ENCODE assay signal across 16 mouse cellular contexts in genomic region chr19:10781641-10782040, GRCm38 (mm10). TPM values are rescaled to one million over a fixed set of nuclear protein-coding genes. Genes with fewer than 3 reads are reported as not detected.
DNase-seq lines count a peak whose midpoint lies in the region; ATAC-seq and TF ChIP-seq lines count a peak whose summit lies in the region.
"Had no signal": no experiment of that assay in that cellular context is flagged by ENCODE, and none has a peak within 500 bp of the region (broad histone marks: within the 10 kb centered on the region; RNA-seq: fewer than 3 reads in every experiment).

No protein-coding gene starts in this region.

- H3K4me3 ChIP-seq in cortical plate, adult 2 months (ENCODE audit: insufficient read depth, low read length) = no peak overlapping the region
- no peak overlapping the region for H3K4me3 ChIP-seq in hindbrain, postnatal 0 days (ENCODE audit: low read length)
- H3K4me3 ChIP-seq: embryonic facial prominence, embryonic 13.5 days; forebrain, embryonic 13.5 days had no signal

- no peak for TF ChIP-seq CTCF in cortical plate, adult 2 months (IDR thresholded peaks at IDR 0.05; ENCODE audit: extremely low read depth, insufficient read depth, low read length)
- no peak for TF ChIP-seq CTCF in hindbrain, postnatal 0 days (IDR thresholded peaks at IDR 0.05; ENCODE audit: low read depth)

- H3K36me3 ChIP-seq in hindbrain, postnatal 0 days (ENCODE audit: insufficient read depth, low read length) = no peaks in the 10 kb centered on the region
- H3K36me3 ChIP-seq: embryonic facial prominence, embryonic 13.5 days had no signal

- H3K9ac ChIP-seq in hindbrain, postnatal 0 days (replicated peaks; ENCODE audit: low read length) = no peak overlapping the region
- H3K9ac ChIP-seq: embryonic facial prominence, embryonic 13.5 days; forebrain, embryonic 13.5 days had no signal

- TF ChIP-seq POLR2A in cortical plate, adult 2 months (IDR thresholded peaks at IDR 0.05; ENCODE audit: extremely low read depth, insufficient read depth, low read length) = no peak

- no peaks in the 10 kb centered on the region for H3K27me3 ChIP-seq in hindbrain, postnatal 0 days (ENCODE audit: insufficient read depth, low read length)
- H3K27me3 ChIP-seq: embryonic facial prominence, embryonic 13.5 days; forebrain, embryonic 13.5 days had no signal

- intact Hi-C loops in left cerebral cortex, postnatal 14 days (cut with DNase I) = no loop called here

- no peak for ATAC-seq in hindbrain, postnatal 0 days
- ATAC-seq in erythroblast, adult 5-6 weeks (replicated peaks; ENCODE audit: low FRiP score, poor library complexity, severe bottlenecking) = no peak
- ATAC-seq: forebrain, embryonic 13.5 days; hindbrain, embryonic 16.5 days; Patski had no signal

- DNase-seq in frontal cortex, postnatal 36 days (ENCODE audit: low spot score in 2 of 2) = peak; percentile 54 to 75
- DNase-seq in frontal cortex, postnatal 25 days (ENCODE audit: low spot score in 2 of 2) = no peak
- peak; percentile 57 to 71 for DNase-seq in left cerebral cortex, postnatal 14 days (ENCODE audit: low spot score in 2 of 2)
- no peak for DNase-seq in left cerebral cortex, adult 11 months (ENCODE audit: low spot score)
- DNase-seq in 3T3-L1 (ENCODE audit: low read depth, low spot score) = peak; percentile 72
- DNase-seq in hindbrain, postnatal 0 days (ENCODE audit: low spot score) = no peak
- DNase-seq: kidney, postnatal 14 days; layer of hippocampus, postnatal 36 days; thymus, postnatal 36 days had no signal

- H3K27ac ChIP-seq in cortical plate, adult 2 months (ENCODE audit: insufficient read depth, low read length) = peak overlapping the region; percentile 91
- no peak overlapping the region for H3K27ac ChIP-seq in hindbrain, postnatal 0 days
- H3K27ac ChIP-seq: embryonic facial prominence, embryonic 13.5 days; forebrain, embryonic 13.5 days had no signal

- no peaks in the 10 kb centered on the region for H3K9me3 ChIP-seq in hindbrain, postnatal 0 days (ENCODE audit: low read length)
- H3K9me3 ChIP-seq: embryonic facial prominence, embryonic 13.5 days; forebrain, embryonic 13.5 days had no signal

- H3K4me2 ChIP-seq in hindbrain, postnatal 0 days (ENCODE audit: low read depth, low read length) = no peak overlapping the region
- H3K4me2 ChIP-seq: embryonic facial prominence, embryonic 13.5 days; forebrain, embryonic 13.5 days had no signal

- WGBS in hindbrain, postnatal 0 days = 85% methylated on average over 4 of the region's 4 CpGs

- H3K4me1 ChIP-seq in cortical plate, adult 2 months (ENCODE audit: control insufficient read depth, insufficient read depth, low read length) = peaks cover 10% of the 10 kb centered on the region
- peaks cover 5% of the 10 kb centered on the region; the same call in 1 of the 2 replicates for H3K4me1 ChIP-seq in hindbrain, postnatal 0 days (ENCODE audit: insufficient read depth, low read length)

RNA-seq across cellular contexts. Expression of gene Cd5, which starts 42.8 kb away (rescaled TPM):
- total RNA-seq in left cerebral cortex, postnatal 14 days (2021) = under 1 TPM; 0.17 to 0.22 TPM
- 0.08 TPM in 2 replicates for polyA plus RNA-seq in cortical plate, adult 2 months (2012; rRNA removed)
- 0.68 TPM in 1 of 2 replicates, not detected in the other for total RNA-seq in hindbrain, postnatal 0 days (2014; rRNA removed)
- polyA plus RNA-seq in hindbrain, postnatal 0 days (2015; fragmentation: Nextera tagmentation; extraction: Ambion mirVana) = 0.26 and 0.32 TPM in 2 replicates
- total RNA-seq in erythroblast, adult 5-6 weeks (2015; ENCODE audit: low replicate concordance) = not detected in 2 replicates
- 0.17 TPM in 1 of 2 replicates, not detected in the other for total RNA-seq in erythroblast, adult 5-6 weeks (2017; ENCODE audit: low replicate concordance)
- total RNA-seq: granulocyte monocyte progenitor cell, adult 5-6 weeks; layer of hippocampus, postnatal 36 days had no signal
- polyA plus RNA-seq: forebrain, embryonic 13.5 days; Patski had no signal

RNA-seq across cellular contexts. Expression of gene Cd6, which starts 48.2 kb away (rescaled TPM):
- 1 to 10 TPM; 1.3 to 1.5 TPM for total RNA-seq in left cerebral cortex, postnatal 14 days (2021)
- 5.8 and 6.0 TPM in 2 replicates for polyA plus RNA-seq in cortical plate, adult 2 months (2012; rRNA removed)
- not detected in 2 replicates for total RNA-seq in hindbrain, postnatal 0 days (2014; rRNA removed)
- polyA plus RNA-seq in hindbrain, postnatal 0 days (2015; fragmentation: Nextera tagmentation; extraction: Ambion mirVana) = 0.08 TPM in 1 of 2 replicates, not detected in the other
- not detected in 2 replicates for total RNA-seq in erythroblast, adult 5-6 weeks (2015; ENCODE audit: low replicate concordance)
- total RNA-seq in erythroblast, adult 5-6 weeks (2017; ENCODE audit: low replicate concordance) = not detected in 2 replicates
- polyA plus RNA-seq: forebrain, embryonic 13.5 days; hindbrain, embryonic 16.5 days had no signal

RNA-seq across cellular contexts. Expression of gene Slc15a3, which starts 57.9 kb away (rescaled TPM):
- 1 to 10 TPM; 1.4 to 1.5 TPM for total RNA-seq in left cerebral cortex, postnatal 14 days (2021)
- 1.3 and 2.3 TPM in 2 replicates for polyA plus RNA-seq in cortical plate, adult 2 months (2012; rRNA removed)
- total RNA-seq in hindbrain, postnatal 0 days (2014; rRNA removed) = 1.5 and 1.9 TPM in 2 replicates
- 0.21 and 0.78 TPM in 2 replicates for polyA plus RNA-seq in hindbrain, postnatal 0 days (2015; fragmentation: Nextera tagmentation; extraction: Ambion mirVana)
- 2.1 and 3.8 TPM in 2 replicates for total RNA-seq in erythroblast, adult 5-6 weeks (2015; ENCODE audit: low replicate concordance)
- 1.3 and 3.2 TPM in 2 replicates for total RNA-seq in erythroblast, adult 5-6 weeks (2017; ENCODE audit: low replicate concordance)

Comparison
In these comparisons a context has a peak if more than half of its experiments do, and no peak if none do; other contexts are left out.
1. DNase-seq: peak in frontal cortex, postnatal 36 days (2 of 2), left cerebral cortex, postnatal 14 days (2 of 2) and 3T3-L1 (single experiment); none in frontal cortex, postnatal 25 days (0 of 2), left cerebral cortex, adult 11 months (single experiment) and hindbrain, postnatal 0 days (single experiment).